Mouse (Mus musculus) embryonic facial prominence, embryonic 11.5 days (tissue): Measurements from ENCODE around the gene Celf3. TPM values are rescaled to one million over a fixed set of nuclear protein-coding genes. Genes with fewer than 3 reads are reported as not detected.

ENCODE experiments used
- ATAC-seq: fragments of 200-750 bp; cut with Nextera tagmentation; replicated peaks from 2 replicates; pipeline ENCODE4 v1.8.0; 2017; ENCODE audit warnings: low read depth; ENCODE audit not compliant: insufficient number of reproducible peaks, low FRiP score, low TSS enrichment
- DNase-seq: peaks from one replicate; pipeline ENCODE4 v3.0.0-alpha.2; 2015; ENCODE audit warnings: low spot score
- H3K27ac ChIP-seq: fragments of 300-500 bp; sonication (generic); replicated peaks from 2 replicates; pipeline ENCODE4 v1.5.1; 2014; ENCODE audit warnings: mild to moderate bottlenecking, low read depth, low read length, control low read depth
- H3K27me3 ChIP-seq: fragments of 300-500 bp; sonication (generic); 2 replicates; pipeline ENCODE4 v1.6.1; 2014; ENCODE audit warnings: mild to moderate bottlenecking, low read length, moderate library complexity, mixed read lengths; ENCODE audit not compliant: control insufficient read depth, insufficient read depth
- H3K36me3 ChIP-seq: fragments of 300-500 bp; sonication (generic); replicated peaks from 2 replicates; pipeline ENCODE4 v1.6.1; 2014; ENCODE audit warnings: low read depth, mild to moderate bottlenecking, low read length, moderate library complexity, mixed read lengths; ENCODE audit not compliant: control insufficient read depth, insufficient read depth
- H3K4me1 ChIP-seq: fragments of 300-500 bp; sonication (generic); 2 replicates; pipeline ENCODE4 v1.6.1; 2014; ENCODE audit warnings: low read length, mixed read lengths; ENCODE audit not compliant: control insufficient read depth, insufficient read depth
- H3K4me2 ChIP-seq: fragments of 300-500 bp; sonication (generic); 2 replicates; pipeline ENCODE4 v1.6.1; 2014; ENCODE audit warnings: low read depth, mild to moderate bottlenecking, control low read depth, low read length, moderate library complexity
- H3K4me3 ChIP-seq: fragments of 300-500 bp; sonication (generic); 2 replicates; pipeline ENCODE4 v1.5.1; 2014; ENCODE audit warnings: low read depth, low read length, control low read depth
- H3K9ac ChIP-seq: fragments of 300-500 bp; sonication (generic); replicated peaks from 2 replicates; pipeline ENCODE4 v1.6.1; 2014; ENCODE audit warnings: mild to moderate bottlenecking, control low read depth, low read length
- H3K9me3 ChIP-seq: fragments of 300-500 bp; sonication (generic); replicated peaks from 2 replicates; pipeline ENCODE4 v1.6.1; 2016; ENCODE audit warnings: mild to moderate bottlenecking, low read length, inconsistent platforms, mixed read lengths; ENCODE audit not compliant: control insufficient read depth
- WGBS: fragments of 180-500 bp; shearing (Covaris S2); extraction: QIAGEN DNeasy Blood & Tissue Kit; methylation state at CpG from one replicate; pipeline ENCODE4 v1.1.7; 2014; 5-methylcytosine and 5-hydroxymethylcytosine counted together
- polyA plus RNA-seq: library from polyadenylated mRNA; unstranded; fragments of >200 nt; fragmentation: Nextera tagmentation; extraction: Ambion mirVana; gene quantifications from 2 replicates; pipeline ENCODE4 v1.2.1, GENCODE M21; 2014

Gene Celf3
- 29.2 and 32.8 TPM in 2 replicates for polyA plus RNA-seq

GRCm38 (mm10) chr3:94477981-94478422 is at the start of gene Celf3:
Celf3 (plus strand) TSS chr3:94478295.
- Histone ChIP-seq H3K4me1 (no peaks in the 10 kb centered on the region), H3K9me3 (no peaks in the 10 kb centered on the region), H3K4me3 (peak within 1 kb of the TSS; percentile 24), H3K36me3 (no peaks in the 10 kb centered on the region), H3K4me2 (peak within 1 kb of the TSS; percentile 0; the same call in 1 of the 2 replicates), H3K27me3 (peaks cover 2% of the 10 kb centered on the region; the same call in 1 of the 2 replicates), H3K27ac (no peak within 1 kb of the TSS), H3K9ac (peak within 1 kb of the TSS; percentile 22; the same call in 1 of the 2 replicates)
- WGBS = under 1% methylated on average over 14 of the region's 14 CpGs
- DNase-seq (peak; percentile 66), ATAC-seq (peak; percentile 65)

GRCm38 (mm10) chr3:94430980-94431379 is 47.1 kb upstream of the Celf3 start:
- Histone ChIP-seq H3K27me3 (no peaks in the 10 kb centered on the region), H3K27ac (no peak overlapping the region), H3K4me2 (no peak overlapping the region), H3K4me3 (no peak overlapping the region), H3K9ac (no peak overlapping the region), H3K36me3 (no peaks in the 10 kb centered on the region), H3K9me3 (no peaks in the 10 kb centered on the region), H3K4me1 (no peaks in the 10 kb centered on the region)
- WGBS = 75% methylated on average over 2 of the region's 2 CpGs
- ATAC-seq = no peak
- DNase-seq = no peak

- no peak overlapping the region for H3K9ac ChIP-seq
- no peak overlapping the region for H3K4me3 ChIP-seq
- no peaks in the 10 kb centered on the region for H3K9me3 ChIP-seq
- WGBS = 82% methylated on average over 2 of the region's 2 CpGs
- H3K4me1 ChIP-seq = no peaks in the 10 kb centered on the region
- H3K36me3 ChIP-seq = no peaks in the 10 kb centered on the region
- H3K27ac ChIP-seq = no peak overlapping the region
- no peak overlapping the region for H3K4me2 ChIP-seq
- no peak for DNase-seq
- no peak for ATAC-seq
- no peaks in the 10 kb centered on the region for H3K27me3 ChIP-seq
Measured at GRCm38 (mm10) chr3:94434305-94434704, 43.8 kb upstream of the Celf3 start.

GRCm38 (mm10) chr3:94436420-94436819 is 41.7 kb upstream of the Celf3 start:
- no peaks in the 10 kb centered on the region for H3K36me3 ChIP-seq
- no peaks in the 10 kb centered on the region for H3K27me3 ChIP-seq
- H3K9ac ChIP-seq = no peak overlapping the region
- H3K9me3 ChIP-seq = no peaks in the 10 kb centered on the region
- no peak for DNase-seq
- 76% methylated on average over 9 of the region's 9 CpGs for WGBS
- H3K4me1 ChIP-seq = no peaks in the 10 kb centered on the region
- ATAC-seq = no peak
- no peak overlapping the region for H3K4me2 ChIP-seq
- H3K27ac ChIP-seq = no peak overlapping the region
- no peak overlapping the region for H3K4me3 ChIP-seq

- ATAC-seq = no peak
- Histone ChIP-seq H3K36me3 (no peaks in the 10 kb centered on the region), H3K9ac (no peak overlapping the region), H3K27me3 (no peaks in the 10 kb centered on the region), H3K27ac (no peak overlapping the region), H3K4me3 (no peak overlapping the region), H3K4me2 (no peak overlapping the region), H3K9me3 (no peaks in the 10 kb centered on the region), H3K4me1 (no peaks in the 10 kb centered on the region)
- 42% methylated on average over 3 of the region's 3 CpGs for WGBS
- DNase-seq = no peak
Measured at GRCm38 (mm10) chr3:94441182-94441581, 36.9 kb upstream of the Celf3 start.

- Histone ChIP-seq H3K9me3 (no peaks in the 10 kb centered on the region), H3K36me3 (peaks cover 7% of the 10 kb centered on the region), H3K4me2 (peak within 1 kb of the TSS; percentile 83), H3K4me1 (no peaks in the 10 kb centered on the region), H3K4me3 (peak within 1 kb of the TSS; percentile 91), H3K27ac (no peak within 1 kb of the TSS; the same call in 1 of the 2 replicates), H3K27me3 (no peaks in the 10 kb centered on the region), H3K9ac (peak within 1 kb of the TSS; percentile 89)
- WGBS = under 1% methylated on average over 37 of the region's 39 CpGs
- DNase-seq = peak; percentile 96
- ATAC-seq = peak; percentile 98
Measured at GRCm38 (mm10) chr3:94442951-94443596, 35.0 kb upstream of the Celf3 start, which contains the start of gene Mrpl9. Mrpl9 (plus strand) TSS chr3:94443318.

- DNase-seq (no peak), ATAC-seq (peak; percentile 45)
- Histone ChIP-seq H3K4me1 (no peaks in the 10 kb centered on the region), H3K9ac (peak within 1 kb of the TSS; percentile 89), H3K36me3 (peaks cover 8% of the 10 kb centered on the region), H3K9me3 (no peaks in the 10 kb centered on the region), H3K27ac (no peak within 1 kb of the TSS; the same call in 1 of the 2 replicates), H3K4me2 (peak within 1 kb of the TSS; percentile 83), H3K27me3 (no peaks in the 10 kb centered on the region), H3K4me3 (peak within 1 kb of the TSS; percentile 91)
- WGBS = 1% methylated on average over 24 of the region's 24 CpGs
Measured at GRCm38 (mm10) chr3:94443597-94443964, 34.5 kb upstream of the Celf3 start, which contains the start of gene Oaz3. Oaz3 (minus strand) TSS chr3:94443915.

- H3K4me1 ChIP-seq = no peaks in the 10 kb centered on the region
- H3K27me3 ChIP-seq = no peaks in the 10 kb centered on the region
- no peak overlapping the region for H3K9ac ChIP-seq
- no peak for ATAC-seq
- peaks cover 8% of the 10 kb centered on the region for H3K36me3 ChIP-seq
- no peak for DNase-seq
- WGBS = 94% methylated on average over 2 of the region's 2 CpGs
- no peak overlapping the region for H3K4me2 ChIP-seq
- no peaks in the 10 kb centered on the region for H3K9me3 ChIP-seq
- H3K4me3 ChIP-seq = no peak overlapping the region
- no peak overlapping the region for H3K27ac ChIP-seq
Measured at GRCm38 (mm10) chr3:94449377-94449776, 28.7 kb upstream of the Celf3 start.
